Mouse (Mus musculus) heart, postnatal 0 days (tissue): ENCODE data around the gene Havcr2.

Experiments used
- CTCF ChIP-seq: IDR thresholded peaks from 2 replicates; pipeline ENCODE4 v1.5.1; 2016; ENCODE audit warnings: antibody characterized with exemption, control low read depth, low read depth
- EP300 ChIP-seq: IDR thresholded peaks from 2 replicates; pipeline ENCODE4 v1.6.1; 2016; ENCODE audit warnings: antibody characterized with exemption, low read depth

DNA sequence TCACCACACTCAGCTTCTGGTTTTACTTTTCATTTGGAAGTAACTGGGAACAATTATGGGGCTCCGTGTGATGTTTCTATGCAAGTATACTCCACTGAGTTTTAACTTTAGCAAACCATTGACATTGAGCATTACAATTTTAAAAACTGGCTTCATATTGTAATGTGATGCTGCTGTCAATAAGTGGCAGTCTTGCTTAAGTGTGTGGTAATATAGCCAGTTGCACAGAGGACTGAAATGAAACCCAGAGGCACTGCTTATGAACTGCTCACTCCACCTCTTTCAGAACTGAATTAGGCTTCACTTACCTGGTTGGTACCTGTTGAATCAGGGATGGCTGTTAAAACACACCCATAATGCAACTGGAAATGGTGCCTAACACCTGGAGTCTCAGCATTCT, 11.6 kb upstream of the Havcr2 start:
- TF ChIP-seq CTCF (no peak; the same call in 1 of the 2 replicates), EP300 (no peak)
